Mouse (Mus musculus) lung, adult 2 months (tissue): Measurements from ENCODE around the gene Pde4d. TPM values are rescaled to one million over a fixed set of nuclear protein-coding genes. Genes with fewer than 3 reads are reported as not detected.

Source experiments
- DNase-seq: peaks from one replicate; pipeline ENCODE4 v3.0.0; 2022
- H3K4me1 ChIP-seq: fragments of 200-500 bp; 2 replicates; pipeline ENCODE4 v1.6.1; 2011; ENCODE audit warnings: low read length; ENCODE audit not compliant: control insufficient read depth, insufficient read depth
- H3K4me3 ChIP-seq: fragments of 200-500 bp; replicated peaks from 2 replicates; pipeline ENCODE3; 2011; ENCODE audit warnings: low read depth, mild to moderate bottlenecking, control low read depth, low read length; ENCODE audit errors: extremely low read depth
- CTCF ChIP-seq: fragments of 200-500 bp; IDR thresholded peaks from 2 replicates; pipeline ENCODE4 v1.5.1; 2011; ENCODE audit warnings: mild to moderate bottlenecking, low read length, control low read depth; ENCODE audit not compliant: insufficient read depth
- POLR2A ChIP-seq: fragments of 200-500 bp; IDR thresholded peaks from 2 replicates; pipeline ENCODE4 v1.6.1; 2011; ENCODE audit warnings: low read depth, mild to moderate bottlenecking, control low read depth, low read length, borderline replicate concordance; ENCODE audit errors: extremely low read depth
- WGBS: fragments of 180-500 bp; shearing (Covaris S2); methylation state at CpG from one replicate; pipeline ENCODE4 v1.1.7; 2018; 5-methylcytosine and 5-hydroxymethylcytosine counted together
- polyA plus RNA-seq: library from polyadenylated mRNA; depleted of rRNA; stranded (reverse); fragments of >200 nt; gene quantifications from 2 replicates; pipeline ENCODE4 v1.2.3, GENCODE M21; 2012

Pde4d gene
- polyA plus RNA-seq, 1 experiment = 20.0 TPM

GRCm38 (mm10) chr13:109502796-109503195 lies 1053.0 kb downstream of the Pde4d start:
- Histone ChIP-seq H3K4me1 (peaks cover 6% of the 10 kb centered on the region), H3K4me3 (no peak overlapping the region)
- TF ChIP-seq CTCF (no peak), POLR2A (no peak)
- DNase-seq = no peak
- WGBS = 38% methylated on average over 7 of the region's 7 CpGs

GRCm38 (mm10) chr13:109506754-109507153 lies 1057.0 kb downstream of the Pde4d start:
- WGBS = 31% methylated on average over 7 of the region's 7 CpGs
- H3K4me3 ChIP-seq = no peak overlapping the region
- TF ChIP-seq POLR2A (no peak), CTCF (no peak)
- DNase-seq = no peak
- peaks cover 6% of the 10 kb centered on the region for H3K4me1 ChIP-seq

DNA sequence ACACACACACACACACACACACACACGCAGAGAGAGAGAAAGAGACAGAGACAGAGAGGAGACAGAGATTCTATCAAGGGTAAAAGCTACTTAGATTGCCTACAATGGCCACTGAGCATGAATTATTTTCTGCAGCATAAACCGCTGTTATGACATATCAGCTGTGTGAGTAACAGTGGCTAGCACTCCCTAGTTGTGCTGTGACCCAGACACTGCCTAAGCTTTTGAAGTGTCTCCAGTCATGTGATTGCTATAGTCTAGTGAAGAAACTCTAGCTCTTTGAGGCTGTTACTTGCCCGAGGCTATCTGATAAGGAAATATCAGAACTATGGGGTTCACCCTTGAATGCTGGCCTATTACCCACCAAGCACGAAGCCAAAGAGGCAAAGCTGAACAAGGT lies 1058.7 kb downstream of the Pde4d start:
- no peak for DNase-seq
- 76% methylated on average over 4 of the region's 4 CpGs for WGBS
- Histone ChIP-seq H3K4me1 (peaks cover 2% of the 10 kb centered on the region; the same call in 1 of the 2 replicates), H3K4me3 (no peak overlapping the region)
- no peak for TF ChIP-seq CTCF
- no peak for TF ChIP-seq POLR2A

DNA sequence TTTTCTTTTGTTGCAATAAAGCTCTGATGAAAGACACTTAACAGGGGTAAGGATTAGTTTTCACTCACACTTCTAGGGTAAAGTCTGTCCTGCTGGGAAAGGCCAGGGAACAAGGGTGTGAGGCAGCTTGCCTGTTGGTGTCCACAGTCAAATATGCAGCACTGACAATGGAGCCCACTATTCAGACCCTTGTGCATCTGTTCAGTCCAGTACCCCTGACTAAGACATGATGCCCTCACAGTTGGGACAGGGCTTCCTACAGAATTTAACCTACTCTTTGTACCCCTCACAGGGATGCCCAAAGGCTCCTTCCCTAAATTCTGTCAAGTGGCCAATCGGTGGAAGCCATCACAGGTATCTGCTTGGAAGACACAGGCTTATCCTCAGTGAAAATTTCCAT lies 1068.4 kb downstream of the Pde4d start:
- TF ChIP-seq CTCF (no peak), POLR2A (no peak)
- H3K4me1 ChIP-seq = 0 out of 2 replicates have a peak, but pooled peaks cover 3% of the 10 kb centered on the region
- 97% methylated on average over 1 of the region's 1 CpGs for WGBS
- no peak for DNase-seq
- H3K4me3 ChIP-seq = no peak overlapping the region

DNA sequence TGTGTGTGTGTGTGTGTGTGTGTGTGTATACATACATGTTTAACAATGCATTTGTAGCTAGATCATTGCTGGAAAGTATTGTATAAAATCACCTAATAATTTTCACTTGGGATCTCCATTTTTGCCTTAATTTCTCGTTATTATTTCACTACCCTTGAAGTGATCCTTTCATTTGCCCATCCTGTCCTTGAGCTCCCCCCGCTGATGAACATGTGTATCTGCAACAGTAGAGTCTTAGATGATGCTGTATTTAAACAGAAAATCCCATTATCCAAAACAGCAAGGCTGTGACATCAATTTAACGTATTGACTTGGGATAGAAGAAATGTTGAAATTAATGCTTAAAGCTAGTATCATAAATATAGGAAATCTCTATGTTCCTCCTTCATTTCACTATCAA lies 1069.7 kb downstream of the Pde4d start:
- WGBS = 28% methylated on average over 3 of the region's 3 CpGs
- no peak for DNase-seq
- Histone ChIP-seq H3K4me1 (0 out of 2 replicates have a peak, but pooled peaks cover 3% of the 10 kb centered on the region), H3K4me3 (no peak overlapping the region)
- no peak for TF ChIP-seq CTCF

DNA sequence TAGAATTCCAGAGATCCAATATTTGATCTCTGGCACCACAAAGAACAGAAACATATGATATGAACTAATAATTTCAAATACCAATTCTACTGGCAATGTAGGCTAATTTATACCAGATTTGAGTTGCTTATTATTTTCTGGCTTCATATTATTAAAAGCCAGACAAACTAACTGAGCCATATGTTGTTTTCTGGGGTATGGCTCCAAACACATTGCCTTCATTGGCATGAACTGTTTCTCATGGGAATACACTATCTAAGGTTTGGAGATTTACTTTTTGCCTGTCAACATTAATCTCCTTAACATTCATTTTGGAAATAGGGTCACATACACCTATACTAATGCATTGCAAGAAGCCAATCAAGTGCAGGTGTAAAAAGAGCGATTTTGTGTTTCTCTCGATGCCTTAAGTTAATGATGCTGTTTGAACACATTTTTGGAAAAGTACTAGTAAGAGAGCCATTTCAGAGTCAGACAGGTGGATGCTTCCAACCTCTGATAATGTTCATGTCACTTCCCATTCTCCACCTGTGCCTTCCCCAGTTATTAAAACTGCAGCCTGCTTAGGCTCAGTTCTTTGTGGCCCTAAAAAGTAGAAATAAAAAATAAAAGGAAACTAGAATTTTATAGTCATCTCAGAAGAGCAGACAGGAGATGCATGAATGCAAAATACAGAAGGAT lies 1070.4 kb downstream of the Pde4d start:
- TF ChIP-seq POLR2A (no peak), CTCF (no peak)
- 0 out of 2 replicates have a peak, but pooled peaks cover 3% of the 10 kb centered on the region for H3K4me1 ChIP-seq
- no peak for DNase-seq
- WGBS = 88% methylated on average over 2 of the region's 2 CpGs
- no peak overlapping the region for H3K4me3 ChIP-seq

DNA sequence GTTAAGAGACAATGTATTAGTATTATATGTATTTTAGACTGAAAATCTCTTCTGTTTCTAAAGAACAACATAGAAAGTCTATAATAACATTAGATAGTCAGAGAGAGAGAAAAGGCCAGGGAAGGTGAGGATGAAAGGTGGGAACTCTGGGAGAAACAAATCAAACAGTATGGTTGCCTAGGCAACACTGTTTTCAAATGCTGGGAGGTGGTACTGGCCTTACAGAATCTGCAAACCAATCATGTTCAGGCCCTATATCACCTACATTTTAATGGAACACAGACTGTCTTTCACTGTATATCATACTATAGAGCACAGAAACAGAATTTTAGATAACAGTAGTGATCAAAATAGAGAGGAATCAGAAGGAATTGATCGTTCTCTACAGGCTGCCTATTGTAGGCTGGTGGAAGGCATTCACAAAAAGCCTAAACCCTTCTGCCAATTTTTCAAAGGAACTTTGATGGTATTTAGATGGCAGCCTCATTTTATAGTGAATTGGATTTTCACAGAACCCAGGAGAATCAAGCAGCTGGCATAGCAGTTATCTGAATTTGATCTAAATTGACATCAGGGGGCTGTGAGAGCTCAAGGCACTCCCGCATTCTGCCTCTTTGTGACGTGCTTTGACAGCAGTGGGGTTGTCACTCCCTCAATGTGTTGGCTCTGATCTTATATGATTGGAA lies 1084.2 kb downstream of the Pde4d start:
- Histone ChIP-seq H3K4me1 (no peaks in the 10 kb centered on the region), H3K4me3 (no peak overlapping the region)
- DNase-seq = no peak
- TF ChIP-seq CTCF (no peak), POLR2A (no peak)
- 87% methylated on average over 3 of the region's 3 CpGs for WGBS

GRCm38 (mm10) chr13:109534709-109535284 lies 1085.0 kb downstream of the Pde4d start:
- Histone ChIP-seq H3K4me3 (no peak overlapping the region), H3K4me1 (no peaks in the 10 kb centered on the region)
- 66% methylated on average over 5 of the region's 5 CpGs for WGBS
- TF ChIP-seq CTCF = no peak
- no peak for TF ChIP-seq POLR2A
- no peak for DNase-seq

DNA sequence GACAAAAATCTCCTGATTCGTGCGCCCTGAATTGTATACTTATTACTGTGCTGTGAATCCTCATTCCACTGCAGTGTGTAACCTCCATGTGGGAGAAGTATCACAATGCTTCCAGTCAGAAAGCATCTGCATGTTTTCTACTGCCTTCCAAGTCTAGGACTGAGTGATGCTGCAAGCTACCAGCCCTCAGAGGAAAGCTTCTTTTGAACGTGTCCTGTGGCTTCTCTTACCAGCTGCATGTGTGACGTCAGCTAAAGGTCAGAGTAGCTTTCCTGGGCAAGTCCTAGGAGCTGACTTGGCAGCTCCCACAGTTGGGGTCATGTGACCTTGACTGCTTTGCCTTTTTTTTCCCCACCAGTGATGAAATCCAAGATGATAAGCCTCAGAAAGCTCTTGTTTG lies 1086.9 kb downstream of the Pde4d start:
- no peak overlapping the region for H3K4me3 ChIP-seq
- H3K4me1 ChIP-seq = no peaks in the 10 kb centered on the region
- TF ChIP-seq POLR2A (no peak), CTCF (no peak)
- no peak for DNase-seq
- WGBS = 56% methylated on average over 4 of the region's 4 CpGs
